Mouse (Mus musculus) hindbrain, embryonic 15.5 days (tissue): Measurements from ENCODE around the gene Mlycd. TPM values are rescaled to one million over a fixed set of nuclear protein-coding genes. Genes with fewer than 3 reads are reported as not detected.
A peak's percentile ranks its signal among the peaks of the same experiment; 100 is the strongest.

Experiments
- ATAC-seq: fragments of 200-750 bp; cut with Nextera tagmentation; 2 replicates; pipeline ENCODE4 v1.8.0; 2017; ENCODE audit warnings: low read depth, moderate number of reproducible peaks, moderate TSS enrichment; ENCODE audit not compliant: low FRiP score
- H3K27ac ChIP-seq: fragments of 300-500 bp; sonication (generic); replicated peaks from 2 replicates; pipeline ENCODE4 v1.5.1; 2015; ENCODE audit warnings: mild to moderate bottlenecking, inconsistent platforms
- H3K27me3 ChIP-seq: fragments of 300-500 bp; sonication (generic); 2 replicates; pipeline ENCODE4 v1.6.1; 2015; ENCODE audit warnings: control low read depth, inconsistent platforms
- H3K36me3 ChIP-seq: fragments of 300-500 bp; sonication (generic); 2 replicates; pipeline ENCODE4 v1.6.1; 2015; ENCODE audit warnings: control low read depth, inconsistent platforms
- H3K4me1 ChIP-seq: fragments of 300-500 bp; sonication (generic); replicated peaks from 2 replicates; pipeline ENCODE4 v1.6.1; 2015; ENCODE audit warnings: control low read depth, inconsistent platforms
- H3K4me2 ChIP-seq: fragments of 300-500 bp; sonication (generic); 2 replicates; pipeline ENCODE4 v1.6.1; 2015; ENCODE audit warnings: moderate library complexity, mild to moderate bottlenecking, inconsistent platforms
- H3K4me3 ChIP-seq: fragments of 300-500 bp; sonication (generic); 2 replicates; pipeline ENCODE4 v1.5.1; 2015; ENCODE audit warnings: mild to moderate bottlenecking, inconsistent platforms
- H3K9ac ChIP-seq: fragments of 300-500 bp; sonication (generic); 2 replicates; pipeline ENCODE4 v1.6.1; 2015; ENCODE audit warnings: inconsistent platforms
- H3K9me3 ChIP-seq: fragments of 300-500 bp; sonication (generic); 2 replicates; pipeline ENCODE4 v1.6.1; 2016; ENCODE audit warnings: control low read depth, inconsistent platforms
- WGBS: fragments of 180-500 bp; shearing (Covaris S2); methylation state at CpG from one replicate; pipeline ENCODE4 v1.1.7; 2015; 5-methylcytosine and 5-hydroxymethylcytosine counted together
- polyA plus RNA-seq: library from polyadenylated mRNA; unstranded; fragments of >200 nt; fragmentation: Nextera tagmentation; extraction: Ambion mirVana; gene quantifications from 2 replicates; pipeline ENCODE4 v1.2.1, GENCODE M21; 2015

The Mlycd gene
- polyA plus RNA-seq, 1 experiment from 2014 or later: 18.5 TPM

DNA sequence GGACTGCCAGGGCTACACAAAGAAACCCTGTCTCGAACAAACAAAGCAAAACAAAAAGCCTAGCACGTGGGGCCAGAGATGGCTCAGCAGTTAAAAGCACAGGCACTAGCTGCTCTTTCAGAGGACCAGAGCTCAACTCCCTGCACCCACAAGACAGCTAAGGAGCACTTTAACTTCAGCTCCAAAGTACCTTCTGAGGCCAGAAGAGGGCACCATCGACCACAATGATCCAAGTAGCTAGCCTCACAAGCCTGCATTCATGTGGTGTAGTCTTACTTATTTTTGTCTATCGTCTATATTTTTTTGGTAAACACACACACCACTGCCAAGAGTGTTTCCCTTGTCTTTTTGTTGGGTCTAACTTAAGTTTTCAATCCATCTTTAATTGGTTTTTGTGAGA lies 14.1 kb upstream of the Mlycd start:
- Histone ChIP-seq H3K27ac (no peak overlapping the region), H3K9ac (no peak overlapping the region), H3K27me3 (no peaks in the 10 kb centered on the region), H3K4me3 (no peak overlapping the region), H3K4me2 (no peak overlapping the region), H3K36me3 (no peaks in the 10 kb centered on the region), H3K9me3 (no peaks in the 10 kb centered on the region), H3K4me1 (no peaks in the 10 kb centered on the region)
- no peak for ATAC-seq
- 41% methylated on average over 4 of the region's 4 CpGs for WGBS

DNA sequence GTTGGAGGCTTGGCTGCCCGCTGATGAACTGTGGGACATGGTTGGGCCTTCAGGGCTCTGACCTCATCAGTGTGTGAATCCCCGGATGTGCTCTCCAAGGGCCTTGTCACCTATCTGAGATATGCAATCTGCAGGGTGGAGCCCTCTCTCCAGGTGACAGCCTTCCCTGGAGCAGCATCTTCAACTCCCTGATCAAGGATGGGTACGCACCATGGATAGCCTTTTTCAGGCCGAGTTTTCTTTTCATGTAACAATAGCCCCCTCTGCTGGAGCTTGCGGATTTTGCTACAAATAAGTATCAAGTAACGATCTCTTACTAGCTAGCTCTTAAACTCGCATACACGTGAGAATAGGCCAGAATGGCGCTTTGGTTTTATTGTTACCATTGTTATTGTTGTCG lies 10.2 kb upstream of the Mlycd start:
- WGBS: 21% methylated on average over 10 of the region's 10 CpGs
- no peak; the same call in 1 of the 2 replicates for ATAC-seq
- Histone ChIP-seq H3K27ac (no peak overlapping the region), H3K27me3 (no peaks in the 10 kb centered on the region), H3K4me1 (no peaks in the 10 kb centered on the region), H3K4me2 (no peak overlapping the region), H3K36me3 (no peaks in the 10 kb centered on the region), H3K4me3 (no peak overlapping the region), H3K9ac (no peak overlapping the region), H3K9me3 (no peaks in the 10 kb centered on the region)

DNA sequence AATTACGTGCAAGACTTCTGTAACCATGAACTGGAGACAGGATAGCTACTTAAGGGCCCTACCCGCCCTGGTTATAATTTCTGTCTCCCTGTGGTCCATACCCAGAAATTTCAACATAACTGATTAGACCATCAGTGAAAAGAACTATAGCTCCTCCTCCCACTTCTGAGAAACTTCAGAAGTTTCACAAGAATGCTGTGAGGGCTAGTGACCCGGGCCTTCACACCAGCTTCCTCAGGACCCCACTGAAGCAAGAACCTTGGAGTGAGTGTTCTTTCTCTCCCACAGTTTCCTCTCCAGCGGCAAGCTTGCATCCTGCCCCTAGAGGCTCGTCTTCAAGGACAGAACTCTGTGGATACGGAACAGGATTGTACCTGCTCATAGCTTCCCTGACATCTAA lies 8.8 kb upstream of the Mlycd start:
- H3K9ac ChIP-seq: no peak overlapping the region
- no peak overlapping the region for H3K4me2 ChIP-seq
- no peak overlapping the region for H3K27ac ChIP-seq
- H3K9me3 ChIP-seq: no peaks in the 10 kb centered on the region
- ATAC-seq: no peak
- no peaks in the 10 kb centered on the region for H3K4me1 ChIP-seq
- H3K4me3 ChIP-seq: no peak overlapping the region
- H3K27me3 ChIP-seq: no peaks in the 10 kb centered on the region
- H3K36me3 ChIP-seq: no peaks in the 10 kb centered on the region
- 80% methylated on average over 6 of the region's 6 CpGs for WGBS

- no peaks in the 10 kb centered on the region for H3K36me3 ChIP-seq
- no peak overlapping the region for H3K27ac ChIP-seq
- no peak for ATAC-seq
- no peak overlapping the region for H3K9ac ChIP-seq
- no peak overlapping the region for H3K4me3 ChIP-seq
- no peaks in the 10 kb centered on the region for H3K4me1 ChIP-seq
- H3K9me3 ChIP-seq: no peaks in the 10 kb centered on the region
- H3K27me3 ChIP-seq: no peaks in the 10 kb centered on the region
- WGBS: 80% methylated on average over 6 of the region's 6 CpGs
- no peak overlapping the region for H3K4me2 ChIP-seq
These were observed 7.7 kb upstream of the Mlycd start for GRCm38 (mm10) chr8:119386988-119387387.

- Histone ChIP-seq H3K27me3 (no peaks in the 10 kb centered on the region), H3K4me1 (peaks cover 26% of the 10 kb centered on the region), H3K9ac (peak overlapping the region; percentile 92), H3K4me3 (peak overlapping the region; percentile 91), H3K9me3 (no peaks in the 10 kb centered on the region), H3K36me3 (no peaks in the 10 kb centered on the region), H3K4me2 (peak overlapping the region; percentile 100), H3K27ac (peak overlapping the region; percentile 91)
- no peak for ATAC-seq
- WGBS: 78% methylated on average over 9 of the region's 9 CpGs
These were observed 581 bp upstream of the Mlycd start for GRCm38 (mm10) chr8:119394097-119394496.

- Histone ChIP-seq H3K4me3 (peak overlapping the region; percentile 91), H3K36me3 (no peaks in the 10 kb centered on the region), H3K9me3 (no peaks in the 10 kb centered on the region), H3K9ac (peak overlapping the region; percentile 92), H3K4me1 (peaks cover 26% of the 10 kb centered on the region), H3K27ac (peak overlapping the region; percentile 91), H3K4me2 (peak overlapping the region; percentile 100), H3K27me3 (no peaks in the 10 kb centered on the region)
- peak; percentile 49 for ATAC-seq
- 11% methylated on average over 42 of the region's 83 CpGs for WGBS
These were observed 633 bp downstream of the Mlycd start for GRCm38 (mm10) chr8:119395072-119395950.

GRCm38 (mm10) chr8:119398558-119398957 lies 3.9 kb downstream of the Mlycd start:
- WGBS: 82% methylated on average over 9 of the region's 9 CpGs
- Histone ChIP-seq H3K9me3 (no peaks in the 10 kb centered on the region), H3K9ac (no peak overlapping the region), H3K36me3 (0 out of 2 replicates have a peak, but pooled peaks cover 4% of the 10 kb centered on the region), H3K4me3 (no peak overlapping the region), H3K27me3 (no peaks in the 10 kb centered on the region), H3K27ac (no peak overlapping the region), H3K4me1 (peaks cover 26% of the 10 kb centered on the region), H3K4me2 (no peak overlapping the region)
- no peak for ATAC-seq

GRCm38 (mm10) chr8:119399255-119399654 lies 4.6 kb downstream of the Mlycd start:
- peaks cover 21% of the 10 kb centered on the region for H3K4me1 ChIP-seq
- WGBS: 78% methylated on average over 6 of the region's 6 CpGs
- no peak overlapping the region for H3K4me3 ChIP-seq
- no peak for ATAC-seq
- H3K9ac ChIP-seq: no peak overlapping the region
- H3K27me3 ChIP-seq: no peaks in the 10 kb centered on the region
- no peak overlapping the region for H3K4me2 ChIP-seq
- H3K27ac ChIP-seq: no peak overlapping the region
- 0 out of 2 replicates have a peak, but pooled peaks cover 4% of the 10 kb centered on the region for H3K36me3 ChIP-seq
- H3K9me3 ChIP-seq: no peaks in the 10 kb centered on the region

- no peak overlapping the region for H3K27ac ChIP-seq
- H3K4me3 ChIP-seq: no peak overlapping the region
- H3K27me3 ChIP-seq: no peaks in the 10 kb centered on the region
- no peak overlapping the region for H3K4me2 ChIP-seq
- H3K4me1 ChIP-seq: peaks cover 19% of the 10 kb centered on the region
- 85% methylated on average over 9 of the region's 9 CpGs for WGBS
- no peaks in the 10 kb centered on the region for H3K9me3 ChIP-seq
- H3K9ac ChIP-seq: no peak overlapping the region
- H3K36me3 ChIP-seq: 0 out of 2 replicates have a peak, but pooled peaks cover 4% of the 10 kb centered on the region
- ATAC-seq: no peak
These were observed 5.5 kb downstream of the Mlycd start for GRCm38 (mm10) chr8:119400122-119400671.

GRCm38 (mm10) chr8:119400904-119401303 lies 6.2 kb downstream of the Mlycd start:
- ATAC-seq: no peak
- 0 out of 2 replicates have a peak, but pooled peaks cover 4% of the 10 kb centered on the region for H3K36me3 ChIP-seq
- WGBS: 90% methylated on average over 3 of the region's 3 CpGs
- no peak overlapping the region for H3K4me3 ChIP-seq
- H3K27me3 ChIP-seq: no peaks in the 10 kb centered on the region
- H3K9me3 ChIP-seq: no peaks in the 10 kb centered on the region
- H3K4me1 ChIP-seq: peaks cover 13% of the 10 kb centered on the region
- no peak overlapping the region for H3K27ac ChIP-seq
- H3K4me2 ChIP-seq: no peak overlapping the region
- H3K9ac ChIP-seq: no peak overlapping the region

GRCm38 (mm10) chr8:119403912-119404311 lies 9.2 kb downstream of the Mlycd start:
- H3K36me3 ChIP-seq: peaks cover 19% of the 10 kb centered on the region
- no peak overlapping the region for H3K4me2 ChIP-seq
- no peaks in the 10 kb centered on the region for H3K9me3 ChIP-seq
- no peak overlapping the region for H3K9ac ChIP-seq
- no peaks in the 10 kb centered on the region for H3K4me1 ChIP-seq
- H3K27me3 ChIP-seq: no peaks in the 10 kb centered on the region
- no peak overlapping the region for H3K4me3 ChIP-seq
- no peak overlapping the region for H3K27ac ChIP-seq
- no peak for ATAC-seq
- WGBS: 79% methylated on average over 10 of the region's 10 CpGs

DNA sequence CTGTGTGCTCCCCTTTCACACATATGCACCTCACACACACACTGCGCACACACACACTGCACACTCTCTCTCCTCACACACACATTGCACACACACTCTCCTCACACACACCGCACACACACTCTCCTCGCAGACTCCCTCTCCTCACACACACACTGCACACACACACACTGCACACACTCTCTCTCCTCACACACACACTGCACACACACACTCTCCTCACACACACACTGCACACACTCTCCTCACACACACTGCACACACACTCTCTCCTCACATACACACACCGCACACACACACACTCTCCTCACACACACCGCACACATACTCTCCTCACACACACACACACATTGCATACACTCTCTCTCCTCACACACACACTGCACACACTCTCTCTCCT lies 10.0 kb downstream of the Mlycd start:
- H3K27me3 ChIP-seq: no peaks in the 10 kb centered on the region
- ATAC-seq: no peak
- H3K4me2 ChIP-seq: no peak overlapping the region
- H3K27ac ChIP-seq: no peak overlapping the region
- H3K9ac ChIP-seq: no peak overlapping the region
- H3K9me3 ChIP-seq: no peaks in the 10 kb centered on the region
- H3K4me1 ChIP-seq: no peaks in the 10 kb centered on the region
- H3K4me3 ChIP-seq: no peak overlapping the region
- 97% methylated on average over 5 of the region's 5 CpGs for WGBS
- peaks cover 25% of the 10 kb centered on the region for H3K36me3 ChIP-seq
